Mouse (Mus musculus) cerebellum, adult 11-12 months (tissue): ENCODE data around the gene D430041D05Rik.

ENCODE experiments used
- DNase-seq: peaks from one replicate; pipeline ENCODE4 v3.0.0; 2022

D430041D05Rik gene

GRCm38 (mm10) chr2:104185616-104186015 lies 225.2 kb downstream of the D430041D05Rik start:
- no peak for DNase-seq

GRCm38 (mm10) chr2:104184296-104184695 lies 226.5 kb downstream of the D430041D05Rik start:
- DNase-seq = no peak

GRCm38 (mm10) chr2:104183246-104183845 lies 227.5 kb downstream of the D430041D05Rik start:
- no peak for DNase-seq

- DNase-seq = no peak
These were observed 231.2 kb downstream of the D430041D05Rik start for GRCm38 (mm10) chr2:104179636-104180035.

GRCm38 (mm10) chr2:104178251-104178650 lies 232.6 kb downstream of the D430041D05Rik start:
- DNase-seq = no peak

GRCm38 (mm10) chr2:104176979-104177704 lies 233.7 kb downstream of the D430041D05Rik start:
- DNase-seq = peak; percentile 44

GRCm38 (mm10) chr2:104176166-104176978 lies 234.4 kb downstream of the D430041D05Rik start:
- no peak for DNase-seq

- peak; percentile 73 for DNase-seq
These were observed 235.2 kb downstream of the D430041D05Rik start for GRCm38 (mm10) chr2:104175476-104176165.

GRCm38 (mm10) chr2:104173431-104173830 lies 237.4 kb downstream of the D430041D05Rik start:
- DNase-seq = no peak

- DNase-seq = no peak
These were observed 238.0 kb downstream of the D430041D05Rik start for GRCm38 (mm10) chr2:104172695-104173348.

GRCm38 (mm10) chr2:104168186-104168896 lies 242.5 kb downstream of the D430041D05Rik start:
- DNase-seq = no peak

GRCm38 (mm10) chr2:104167765-104168164 lies 243.0 kb downstream of the D430041D05Rik start:
- no peak for DNase-seq

GRCm38 (mm10) chr2:104165631-104166030 lies 245.2 kb downstream of the D430041D05Rik start:
- no peak for DNase-seq

- DNase-seq = no peak
These were observed 246.8 kb downstream of the D430041D05Rik start for GRCm38 (mm10) chr2:104163978-104164487.

GRCm38 (mm10) chr2:104163418-104163817 lies 247.4 kb downstream of the D430041D05Rik start:
- DNase-seq = no peak

- DNase-seq = no peak
These were observed 253.0 kb downstream of the D430041D05Rik start for GRCm38 (mm10) chr2:104157831-104158230.

- DNase-seq = no peak
These were observed 256.9 kb downstream of the D430041D05Rik start for GRCm38 (mm10) chr2:104153876-104154275.

- peak; percentile 90 for DNase-seq
These were observed 257.5 kb downstream of the D430041D05Rik start for GRCm38 (mm10) chr2:104153345-104153744.

GRCm38 (mm10) chr2:104150608-104151397 lies 260.0 kb downstream of the D430041D05Rik start:
- DNase-seq = no peak

- no peak for DNase-seq
These were observed 262.8 kb downstream of the D430041D05Rik start for GRCm38 (mm10) chr2:104147910-104148561.
